Mouse (Mus musculus): ENCODE data around the gene Pigr.

- no peak for TF ChIP-seq POLR2A (IDR thresholded peaks at IDR 0.05; ENCODE audit: insufficient read depth, low read length)
- no peak for TF ChIP-seq CTCF (IDR thresholded peaks at IDR 0.05; ENCODE audit: low read depth, low read length)
Measured at GRCm38 (mm10) chr1:130779867-130780266, 46.6 kb upstream of the Pigr start.

Measured in ES-Bruce4 (cell line).